Mouse (Mus musculus) kidney, postnatal 14 days (tissue): ENCODE measurements at regions not wholly inside any gene's neighbourhood (a gene's known extent, or its start where the extent isn't known, plus 50 kb on each side); places are given as distances from the start of the nearest gene placed in this dataset.
A peak's percentile ranks its signal among the peaks of the same experiment; 100 is the strongest.
"Not testable (repeated sequence)": the region's sequence is repeated elsewhere in the genome, so short reads cannot be mapped to it uniquely, and the experiment has no call there.

Experiments
- DNase-seq: peaks from one replicate; pipeline ENCODE4 v3.0.0; 2022; ENCODE audit warnings: mixed read lengths

DNA sequence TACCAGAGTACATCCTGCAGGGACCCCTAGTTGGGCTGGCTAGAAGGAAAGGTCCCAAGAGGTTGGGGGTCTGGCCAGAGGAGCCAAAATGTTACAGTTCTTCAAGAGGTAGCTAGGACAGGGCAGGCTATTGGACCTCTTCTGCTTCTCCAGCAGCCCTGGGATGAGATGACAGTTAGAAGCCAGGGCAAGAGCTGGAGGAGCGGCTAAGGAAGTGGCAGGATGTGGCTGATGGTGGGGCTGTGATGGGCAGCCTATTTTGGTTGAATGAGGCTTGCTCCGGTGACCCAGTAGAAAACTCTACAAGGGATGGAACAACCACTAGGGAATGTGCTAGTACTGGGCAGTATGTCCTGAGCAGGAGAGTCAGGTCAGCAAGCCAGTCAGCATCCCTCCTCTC lies 82.8 kb downstream of the Ddx11 start:
- no peak for DNase-seq

DNA sequence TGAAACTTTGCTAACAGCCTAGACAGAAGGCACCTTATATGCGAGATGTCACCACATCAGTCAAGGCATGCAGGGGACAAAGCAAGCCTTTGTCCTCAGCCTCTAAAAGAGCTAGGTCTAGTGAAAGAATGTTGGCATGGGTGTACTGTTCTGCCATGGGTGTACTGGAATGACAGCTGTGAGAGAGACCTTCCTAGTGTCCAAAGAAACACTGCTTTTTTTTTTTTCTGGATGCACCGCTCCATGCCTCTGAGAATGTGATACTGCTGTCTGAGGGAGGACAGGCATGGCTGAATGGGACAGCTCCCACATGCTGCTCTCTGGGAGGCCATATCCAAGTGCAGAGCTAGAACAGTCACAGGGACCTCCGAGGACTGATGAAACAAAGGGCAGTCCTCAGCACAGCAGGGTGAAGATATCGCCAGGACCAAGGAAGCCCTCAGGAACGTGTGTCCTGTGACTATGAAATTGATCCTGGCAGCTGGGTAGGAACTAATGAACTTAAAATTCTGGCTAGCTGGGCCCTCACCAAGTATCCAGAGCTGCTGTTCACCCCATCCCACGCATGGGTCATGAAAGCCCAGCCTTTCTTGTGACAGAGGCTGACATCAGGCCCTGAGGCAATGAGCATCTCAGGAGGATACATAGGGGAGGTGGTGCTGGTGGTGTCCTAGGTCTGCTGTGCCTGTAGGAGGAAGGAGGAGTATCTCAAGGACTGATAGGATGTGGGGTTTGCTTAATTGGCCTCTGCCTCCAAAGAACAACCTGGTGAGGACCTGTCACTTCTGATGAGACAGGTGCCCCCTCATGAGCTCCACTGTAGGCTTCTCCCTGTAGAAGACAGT lies 84.6 kb downstream of the Ddx11 start:
- DNase-seq, result not testable (repeated sequence)

DNA sequence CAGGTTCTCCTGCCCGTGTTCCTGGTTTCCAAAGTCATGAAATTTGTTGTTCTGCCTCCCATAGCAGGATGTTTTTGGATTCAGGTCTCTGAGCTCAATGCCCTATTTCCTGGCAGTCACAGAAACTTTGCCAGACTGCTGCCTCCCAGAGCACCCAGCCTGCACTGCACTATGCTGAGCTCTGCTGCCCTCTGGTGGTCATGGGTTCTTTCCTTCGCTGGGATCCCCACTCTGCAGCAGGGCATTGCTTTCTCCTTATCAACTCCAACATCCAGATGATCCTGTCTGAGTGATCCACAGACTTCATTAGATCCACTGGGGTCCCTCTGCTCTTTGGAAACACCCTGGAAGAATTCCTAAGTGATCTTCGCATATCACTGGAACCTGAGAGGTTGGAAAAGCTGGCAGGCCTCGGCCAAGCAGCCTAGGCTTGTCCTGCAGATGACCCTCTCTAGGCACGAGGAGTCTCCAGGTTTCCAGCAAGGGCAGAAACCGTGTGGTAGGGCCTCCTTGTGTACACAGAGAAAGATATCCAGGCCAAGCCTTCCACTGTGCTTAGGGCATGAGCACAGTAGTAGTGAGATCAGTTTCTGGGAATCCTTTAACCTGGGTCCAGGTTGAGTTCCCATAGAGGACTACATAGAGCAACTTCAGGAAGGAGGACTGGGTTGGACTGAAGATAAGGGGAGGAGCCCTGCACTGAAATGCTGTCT lies 85.6 kb downstream of the Ddx11 start:
- DNase-seq, result not testable (repeated sequence)

DNA sequence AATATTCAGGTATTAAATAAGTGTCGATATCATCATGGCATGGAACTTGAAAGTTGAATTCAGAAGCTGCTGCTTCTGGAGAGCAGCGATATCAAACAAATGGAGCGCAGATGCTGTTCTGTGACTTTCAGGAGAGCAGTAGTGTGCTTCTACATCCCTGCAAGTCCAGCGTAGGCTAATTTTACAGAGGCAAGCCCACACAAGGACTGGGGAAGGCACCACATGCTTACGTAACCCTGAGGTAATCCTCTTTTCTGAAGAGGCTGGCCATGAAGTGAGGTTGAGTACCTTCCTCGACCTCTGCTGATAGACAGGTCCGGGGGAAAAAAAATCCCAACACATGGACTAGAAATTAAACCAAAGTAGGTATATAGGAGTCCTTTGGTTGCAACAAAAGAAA lies 88.2 kb downstream of the Ddx11 start:
- DNase-seq, result no peak

DNA sequence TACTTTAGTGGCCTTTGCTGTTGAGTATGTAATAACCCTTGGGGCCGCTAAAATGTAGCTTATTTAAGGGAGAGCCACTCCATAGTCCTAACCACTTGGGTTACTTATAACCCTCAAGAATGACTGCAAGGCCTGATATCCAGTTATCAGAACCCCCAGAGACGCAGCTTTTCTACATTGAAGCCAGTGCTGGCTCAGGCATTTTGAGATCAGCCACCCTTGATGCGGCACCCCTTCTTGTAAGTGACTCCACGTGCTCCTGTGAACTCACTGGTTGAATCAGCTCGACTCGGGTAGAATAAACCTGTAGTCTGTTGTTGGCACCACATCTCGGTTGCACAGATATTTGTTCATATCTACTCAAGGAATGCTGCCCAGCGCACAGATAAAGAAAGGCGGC lies 89.3 kb downstream of the Ddx11 start:
- DNase-seq, result no peak

DNA sequence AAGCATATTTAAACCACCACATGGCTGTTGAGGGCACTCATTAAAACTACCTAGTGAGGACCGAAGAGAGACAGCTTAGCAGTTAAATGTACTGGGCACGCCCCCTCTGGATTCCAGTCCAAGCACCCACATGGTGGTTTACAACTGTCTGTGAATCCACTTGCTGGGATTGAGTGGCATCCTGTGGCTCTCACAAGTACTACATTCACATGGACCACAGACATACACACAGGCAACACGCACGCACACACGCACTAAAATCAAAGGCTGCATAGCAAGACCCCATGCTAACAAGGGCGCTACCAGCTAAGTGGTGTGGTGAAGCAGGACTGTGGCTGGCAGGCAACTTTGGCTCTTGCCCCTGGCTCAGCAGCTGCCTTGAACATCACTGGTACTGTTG lies 95.0 kb downstream of the Ddx11 start:
- DNase-seq, result no peak

DNA sequence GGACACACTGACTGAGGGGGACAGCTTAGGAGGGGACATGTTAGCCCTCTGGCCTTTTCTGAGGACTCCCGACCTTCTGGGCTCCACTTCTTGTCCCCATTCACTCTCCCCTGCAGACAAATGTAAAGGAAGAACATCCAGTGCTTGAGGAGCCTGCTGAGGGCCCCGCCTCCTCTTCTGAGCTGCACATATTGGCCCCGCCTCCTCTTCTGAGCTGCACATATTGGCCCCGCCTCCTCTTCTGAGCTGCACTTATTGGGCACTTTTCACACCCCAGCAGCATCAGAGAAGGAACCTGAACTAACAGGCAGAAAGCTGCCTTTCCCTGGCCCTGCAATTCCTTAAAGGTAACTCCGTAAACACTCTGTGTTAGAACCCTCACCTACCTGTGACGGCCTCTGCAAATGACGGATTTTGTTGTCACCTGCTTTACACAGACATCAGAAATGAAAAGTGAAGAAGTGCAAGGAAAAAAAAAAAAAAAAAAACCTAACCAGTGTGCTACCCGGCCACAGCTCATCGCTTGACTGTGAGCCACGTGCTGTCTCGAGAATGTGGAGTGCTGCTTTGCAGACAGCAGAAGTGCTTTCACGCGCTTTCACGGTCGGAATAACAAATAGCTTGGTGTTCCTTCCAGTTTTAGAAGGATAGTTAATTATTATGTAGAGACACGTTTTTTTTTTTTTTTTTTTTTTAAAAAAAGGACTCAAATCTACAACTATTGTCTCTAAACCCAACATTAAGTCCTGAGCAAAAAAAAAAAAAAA lies 96.5 kb downstream of the Ddx11 start:
- DNase-seq, result no peak

DNA sequence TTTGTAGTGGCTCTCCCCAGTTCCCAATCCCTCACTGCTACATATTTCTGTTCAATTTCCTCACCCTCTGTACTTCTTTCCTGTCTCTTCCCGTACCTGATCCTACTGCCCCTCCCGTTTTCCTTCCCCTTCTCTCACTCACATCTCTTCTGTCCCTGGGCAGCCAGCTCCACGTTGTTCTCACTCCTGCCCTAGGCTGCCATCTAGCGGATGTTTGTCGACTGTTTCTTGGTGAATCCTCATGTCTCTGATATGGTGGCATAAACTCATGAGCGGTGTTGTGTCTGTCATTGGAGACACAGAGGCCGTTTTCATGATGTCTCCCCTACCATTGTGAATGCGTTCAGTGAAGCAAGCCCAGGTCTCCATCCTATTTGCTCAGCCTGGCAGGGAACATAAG lies 97.9 kb downstream of the Ddx11 start:
- DNase-seq, result peak; percentile 66

DNA sequence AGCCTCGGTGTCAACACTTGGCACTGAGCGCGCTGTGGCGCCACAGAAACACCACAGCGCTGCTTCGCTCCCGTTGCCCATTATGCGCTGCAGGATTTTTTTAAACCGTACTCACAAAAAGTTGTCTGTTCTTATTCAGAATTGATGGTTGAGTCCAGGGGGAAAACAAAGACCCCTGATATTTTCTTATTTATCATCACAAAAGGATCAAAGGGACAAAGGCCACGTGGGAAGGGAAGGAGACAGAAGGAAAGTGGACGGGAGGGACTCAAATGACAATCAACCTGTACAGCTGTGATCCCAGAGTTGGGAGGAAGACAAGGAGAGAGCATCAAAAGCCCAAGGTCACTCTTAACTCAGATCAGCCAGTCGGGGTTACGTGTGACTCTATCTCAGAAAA lies 100.4 kb downstream of the Ddx11 start:
- DNase-seq, result no peak

DNA sequence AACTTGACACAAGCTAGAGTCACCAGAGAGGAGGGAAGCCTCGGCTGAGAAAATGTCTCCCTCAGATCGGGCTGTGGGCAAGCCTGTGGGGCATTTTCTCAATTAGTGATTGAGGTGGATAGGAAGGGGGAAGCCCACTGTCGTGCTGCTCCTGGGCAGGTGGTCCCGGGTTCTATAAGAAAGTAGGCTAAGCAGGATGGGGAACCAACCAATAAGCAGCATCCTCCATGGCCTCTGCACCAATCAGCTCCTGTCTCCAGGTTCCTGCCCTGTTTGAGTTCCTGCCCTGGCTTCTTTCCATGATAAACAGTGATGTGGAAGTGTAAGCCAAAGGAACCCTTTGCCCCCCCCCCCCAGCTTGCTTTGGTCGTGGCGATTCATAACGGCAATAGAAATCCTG lies 100.9 kb downstream of the Ddx11 start:
- peak; percentile 14 for DNase-seq

DNA sequence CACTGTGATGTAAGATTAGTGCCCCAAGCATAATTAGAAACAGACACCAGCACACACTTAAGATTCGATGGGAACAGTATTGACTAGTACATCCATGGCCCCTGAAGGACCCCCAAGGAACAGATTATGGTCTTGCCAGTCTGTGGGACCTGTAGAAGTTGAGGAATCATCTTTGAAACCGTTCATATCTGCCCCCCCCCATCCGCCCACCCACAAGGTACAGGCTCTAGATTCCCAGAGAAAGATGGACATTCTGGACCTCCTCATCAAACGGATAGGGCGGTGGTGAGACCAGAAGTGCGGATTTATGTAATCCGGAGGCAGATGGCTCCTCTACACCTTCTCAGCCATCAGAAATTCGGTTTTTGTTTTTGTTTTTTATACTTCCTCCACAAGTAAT lies 109.1 kb downstream of the Ddx11 start:
- DNase-seq, result no peak

DNA sequence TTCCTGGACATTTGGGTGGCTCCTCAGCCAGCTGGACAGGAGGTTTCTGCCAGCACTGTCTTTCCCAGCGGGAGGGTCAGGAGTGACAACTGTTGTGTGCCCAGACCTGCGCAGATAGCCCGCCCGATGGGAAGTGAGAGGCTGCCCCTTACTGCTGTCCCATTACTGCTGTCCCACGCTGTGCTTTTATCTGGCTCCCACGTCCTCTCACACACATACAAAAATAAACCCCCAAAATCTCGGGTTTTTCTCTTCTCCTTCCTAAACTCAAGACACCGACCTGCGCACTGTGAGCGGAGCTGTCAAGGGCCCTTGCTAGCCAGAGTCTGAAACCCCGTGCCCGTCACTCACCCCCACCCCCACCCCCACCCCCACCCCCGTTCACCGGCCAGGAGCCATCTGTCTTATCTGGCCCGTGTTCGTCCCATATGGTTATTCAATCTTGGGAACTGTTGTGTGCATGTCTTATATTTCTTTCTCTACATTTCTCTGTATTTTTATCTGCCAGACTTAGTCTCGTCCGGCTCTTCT lies 109.6 kb downstream of the Ddx11 start:
- no peak for DNase-seq

DNA sequence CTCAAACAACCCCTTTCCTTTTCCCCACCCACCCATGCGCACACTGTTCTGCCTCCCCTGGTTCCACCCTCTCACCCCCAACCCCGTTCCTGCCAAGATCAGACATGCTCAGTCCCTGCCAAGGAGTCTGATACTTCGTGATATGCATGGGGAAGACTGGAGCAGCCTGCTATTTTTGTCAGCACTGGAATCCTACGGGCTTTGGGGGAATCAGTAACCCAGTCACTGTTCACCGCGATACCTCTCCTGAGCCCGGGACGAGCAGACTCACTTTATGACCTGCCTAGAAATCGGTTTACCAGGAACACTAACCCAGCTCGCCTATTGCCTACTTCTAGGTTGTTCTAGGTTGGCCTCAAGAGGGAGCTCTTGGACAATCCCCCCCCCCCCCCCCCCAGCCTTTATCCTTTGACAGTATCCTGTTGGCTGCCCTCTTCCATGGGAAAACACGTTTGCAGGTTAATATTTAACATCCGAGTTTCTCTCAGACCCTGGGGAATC lies 110.2 kb downstream of the Ddx11 start:
- DNase-seq, result peak; percentile 20

DNA sequence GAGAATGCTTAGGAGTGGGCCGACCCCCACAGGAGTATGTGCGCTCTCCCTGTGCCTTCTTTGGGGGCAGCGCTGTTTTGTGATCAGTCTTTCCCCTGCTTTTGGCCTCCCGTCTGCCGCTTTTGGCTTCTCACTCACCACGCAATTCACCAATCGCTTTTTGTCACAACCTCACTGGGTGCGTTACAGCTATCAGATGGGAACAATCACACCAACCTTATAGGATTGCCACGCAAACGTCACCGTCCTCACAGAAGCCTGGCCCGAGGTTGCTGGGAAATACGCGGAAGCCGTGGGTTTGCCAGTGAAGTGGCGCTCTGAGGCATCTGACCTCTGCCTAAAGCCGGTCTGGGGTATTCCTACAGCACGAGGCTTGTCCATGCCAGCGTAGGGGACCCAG lies 111.1 kb downstream of the Ddx11 start:
- no peak for DNase-seq

DNA sequence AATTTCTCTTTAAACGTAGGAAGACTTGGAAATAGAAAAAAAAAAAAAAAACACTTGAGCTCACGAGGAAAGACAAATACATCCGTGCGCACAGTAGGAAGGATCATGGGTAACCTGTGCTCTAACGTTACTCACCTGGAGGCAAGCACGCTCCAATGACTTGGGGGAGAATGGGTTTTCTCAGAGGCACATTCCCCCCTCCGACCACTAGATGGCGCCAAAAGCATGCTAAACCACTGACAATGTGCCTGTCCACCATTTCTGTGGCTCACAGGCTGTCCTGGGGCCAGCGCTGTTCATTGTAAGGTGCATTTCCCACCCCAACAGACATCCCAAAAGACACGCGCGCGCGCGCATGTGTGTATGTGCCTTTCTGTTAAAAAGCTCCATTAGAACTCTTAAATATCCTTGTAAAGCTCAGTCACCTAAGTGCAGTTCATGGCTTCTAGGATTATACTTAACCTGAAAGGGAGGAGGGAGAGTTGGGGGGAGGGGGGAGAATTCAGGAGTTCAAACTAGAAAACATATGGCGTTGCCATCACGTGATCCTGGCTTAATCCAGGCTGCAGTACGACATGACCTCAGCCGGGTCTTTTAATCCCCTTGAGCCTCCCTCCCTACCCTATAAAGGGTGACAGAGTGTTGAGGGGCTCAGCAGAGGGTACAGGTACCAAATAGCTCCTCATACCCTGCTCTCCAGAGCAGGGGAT lies 111.9 kb downstream of the Ddx11 start:
- peak; percentile 86 for DNase-seq

DNA sequence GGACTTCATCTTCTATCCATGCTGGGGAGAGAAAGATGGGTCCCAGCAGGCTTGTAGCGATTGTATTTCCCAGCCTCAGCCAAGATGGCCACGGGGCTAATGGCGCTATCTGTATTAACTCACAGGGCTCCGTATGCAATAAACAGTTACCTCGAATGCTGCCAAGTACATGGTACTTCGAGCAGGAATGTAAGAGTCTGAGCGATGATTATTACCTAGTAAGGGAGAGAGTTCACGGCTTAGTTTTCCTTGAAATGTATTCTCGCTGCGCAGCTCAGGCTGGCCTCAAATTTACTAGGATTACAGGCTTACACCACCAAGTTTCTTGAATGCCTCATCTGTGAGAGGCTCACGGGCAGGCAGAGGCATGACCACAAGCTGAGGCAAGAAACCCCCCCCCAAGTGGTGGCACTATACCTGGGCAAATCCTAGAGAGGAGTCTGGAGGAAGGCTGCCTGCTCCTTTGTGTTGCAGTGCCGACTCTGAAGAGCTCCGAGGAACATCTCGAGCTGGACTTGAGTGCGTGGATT lies 112.6 kb downstream of the Ddx11 start:
- DNase-seq, result no peak

DNA sequence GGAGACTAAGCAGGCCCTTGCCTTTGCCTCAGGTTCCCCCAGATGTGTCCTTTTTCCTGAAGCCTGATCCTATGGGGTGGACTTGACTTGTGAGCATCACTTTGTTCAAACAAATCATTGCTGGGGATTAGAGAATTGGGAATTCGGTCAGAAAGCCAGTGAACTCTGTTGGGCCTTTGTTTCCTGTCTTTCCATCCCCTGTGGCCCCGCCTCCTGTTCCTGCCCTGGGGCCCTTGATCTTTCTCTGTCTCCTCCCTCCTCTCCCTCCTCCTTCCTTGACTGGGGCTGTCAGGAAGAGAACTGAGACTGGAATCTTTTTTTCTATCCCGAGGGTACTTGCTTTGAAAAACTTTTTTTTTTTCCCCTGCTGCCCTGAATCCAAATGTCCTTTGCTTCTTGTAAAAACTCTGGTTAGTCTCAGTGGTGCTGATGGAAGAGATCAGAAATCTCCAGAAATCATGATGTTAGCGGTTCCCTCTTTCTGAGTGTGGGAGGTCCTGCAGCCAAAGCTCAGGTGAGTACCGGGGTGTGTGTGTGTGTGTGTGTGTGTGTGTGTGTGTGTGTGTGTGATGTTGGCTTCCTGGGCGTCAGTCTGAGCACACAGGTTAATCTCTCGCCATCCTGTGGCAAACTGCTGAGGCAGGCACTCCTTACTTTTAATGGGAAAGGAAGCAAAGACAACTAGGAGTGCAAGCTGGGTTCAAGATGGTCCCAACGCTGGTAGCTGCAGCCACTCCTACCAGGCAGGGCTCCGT lies 118.7 kb downstream of the Ddx11 start:
- peak; percentile 48 for DNase-seq

DNA sequence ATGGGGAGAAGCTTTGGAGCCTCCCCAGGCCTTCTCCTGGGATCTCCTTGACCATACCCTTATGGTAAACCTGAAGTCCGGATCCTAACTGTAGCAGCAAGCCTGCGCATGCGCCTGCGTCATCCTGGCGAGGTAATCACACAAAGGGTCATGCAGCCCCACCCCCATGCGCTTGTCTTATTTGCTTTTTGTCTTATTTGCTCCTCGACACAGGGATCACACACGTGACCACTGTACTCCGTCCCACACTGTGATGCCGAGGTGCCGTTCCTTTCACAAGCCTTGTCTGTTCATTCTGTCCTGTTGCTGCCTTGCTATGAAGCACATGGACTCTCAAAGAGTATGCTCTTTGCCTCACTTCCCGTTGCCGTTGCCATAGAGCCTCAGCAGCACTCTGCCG lies 120.9 kb downstream of the Ddx11 start:
- DNase-seq, result no peak

DNA sequence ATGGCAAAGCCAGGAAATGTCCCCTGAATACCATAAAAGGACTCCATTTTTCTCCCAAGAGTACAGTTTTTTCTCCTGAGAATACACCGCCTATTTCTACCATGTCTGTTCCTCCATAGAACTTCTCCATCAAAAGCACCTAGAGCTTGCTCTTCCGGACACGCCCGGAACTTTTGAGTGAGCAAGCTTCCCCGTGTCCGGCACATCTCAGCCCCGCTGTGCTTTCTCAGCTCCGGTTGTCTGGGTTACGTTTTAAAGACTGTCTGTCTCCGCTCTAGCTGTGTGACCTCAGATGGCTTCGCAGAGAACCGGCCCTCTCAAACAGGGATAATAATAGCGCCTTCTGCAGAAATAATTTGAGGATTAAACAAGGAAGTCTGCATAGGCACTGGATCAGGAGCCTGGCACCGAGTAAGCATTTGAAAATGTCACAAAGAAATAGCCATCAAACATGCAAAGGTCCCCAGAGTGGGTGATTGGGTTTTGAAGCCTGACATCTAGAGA lies 122.8 kb downstream of the Ddx11 start:
- DNase-seq, result no peak

DNA sequence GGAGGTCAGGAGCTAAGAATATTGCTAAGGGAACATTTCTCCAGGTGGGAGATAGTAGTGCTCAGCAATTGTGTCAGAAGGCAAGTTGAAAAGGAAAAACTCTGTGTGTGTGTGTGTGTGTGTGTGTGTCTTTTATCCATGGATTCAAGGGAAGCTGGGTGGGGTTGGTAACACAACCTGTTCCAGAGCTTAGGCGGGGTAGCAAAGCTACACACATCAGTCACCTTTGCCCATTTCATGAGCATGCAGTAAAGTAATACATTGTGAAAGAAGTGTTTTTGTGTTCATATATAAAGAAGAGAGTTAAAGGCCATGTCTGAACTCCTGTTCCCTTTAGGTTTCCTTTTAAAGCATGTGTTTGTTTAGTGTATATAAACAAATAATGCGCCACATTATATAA lies 128.2 kb downstream of the Ddx11 start:
- no peak for DNase-seq

DNA sequence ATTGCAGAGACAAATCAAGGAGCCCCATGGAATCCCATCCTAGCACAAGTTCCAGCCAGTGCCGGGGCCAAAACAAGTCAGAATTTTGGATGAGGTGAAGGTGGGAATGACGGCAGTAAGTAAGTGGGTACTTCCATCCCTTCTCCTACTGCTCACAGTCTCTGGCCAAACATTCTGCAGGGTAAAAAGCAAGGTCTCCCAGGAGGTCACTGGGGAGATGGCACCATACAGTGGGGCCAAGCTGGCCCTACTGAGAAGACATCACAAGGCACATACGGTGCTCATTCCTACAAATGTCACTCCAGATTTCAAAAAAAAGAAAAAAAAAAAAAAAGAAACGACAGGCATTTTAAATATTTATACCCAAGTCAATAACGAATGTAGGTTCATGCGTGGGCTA lies 129.6 kb downstream of the Ddx11 start:
- no peak for DNase-seq
